Mouse (Mus musculus): ENCODE measurements around the gene Tmem56. TPM values are rescaled to one million over a fixed set of nuclear protein-coding genes. Genes with fewer than 3 reads are reported as not detected.

Tmem56 gene
- polyA plus RNA-seq, 1 experiment from 2014 or later: 1.3 TPM

GRCm38 (mm10) chr3:121255501-121255900 is 27.4 kb downstream of the Tmem56 start:
- Histone ChIP-seq H3K9me3 (ENCODE audit: control insufficient read depth, low read length) (no peaks in the 10 kb centered on the region), H3K27me3 (replicated peaks; ENCODE audit: control insufficient read depth, insufficient read depth, low read length) (0 out of 2 replicates have a peak, but pooled peaks cover 3% of the 10 kb centered on the region), H3K9ac (ENCODE audit: low read depth, low read length) (no peak overlapping the region), H3K27ac (ENCODE audit: low read length) (no peak overlapping the region), H3K4me3 (ENCODE audit: low read length) (no peak overlapping the region), H3K4me2 (ENCODE audit: low read depth, low read length) (no peak overlapping the region), H3K36me3 (ENCODE audit: control insufficient read depth, insufficient read depth, low read length) (no peaks in the 10 kb centered on the region), H3K4me1 (ENCODE audit: control insufficient read depth, insufficient read depth, low read length) (peaks cover 2% of the 10 kb centered on the region)
- no peak for ATAC-seq
- 85% methylated on average over 7 of the region's 7 CpGs for WGBS

- Histone ChIP-seq H3K4me3 (ENCODE audit: low read length) (no peak overlapping the region), H3K9me3 (ENCODE audit: control insufficient read depth, low read length) (no peaks in the 10 kb centered on the region), H3K36me3 (ENCODE audit: control insufficient read depth, insufficient read depth, low read length) (no peaks in the 10 kb centered on the region), H3K4me2 (ENCODE audit: low read depth, low read length) (no peak overlapping the region), H3K27ac (ENCODE audit: low read length) (no peak overlapping the region; the same call in 1 of the 2 replicates), H3K27me3 (replicated peaks; ENCODE audit: control insufficient read depth, insufficient read depth, low read length) (no peaks in the 10 kb centered on the region), H3K9ac (ENCODE audit: low read depth, low read length) (no peak overlapping the region), H3K4me1 (ENCODE audit: control insufficient read depth, insufficient read depth, low read length) (peaks cover 6% of the 10 kb centered on the region; the same call in 1 of the 2 replicates)
- ATAC-seq: no peak
- WGBS: 59% methylated on average over 19 of the region's 19 CpGs
Observed at GRCm38 (mm10) chr3:121250576-121251433, 32.1 kb downstream of the Tmem56 start.

DNA sequence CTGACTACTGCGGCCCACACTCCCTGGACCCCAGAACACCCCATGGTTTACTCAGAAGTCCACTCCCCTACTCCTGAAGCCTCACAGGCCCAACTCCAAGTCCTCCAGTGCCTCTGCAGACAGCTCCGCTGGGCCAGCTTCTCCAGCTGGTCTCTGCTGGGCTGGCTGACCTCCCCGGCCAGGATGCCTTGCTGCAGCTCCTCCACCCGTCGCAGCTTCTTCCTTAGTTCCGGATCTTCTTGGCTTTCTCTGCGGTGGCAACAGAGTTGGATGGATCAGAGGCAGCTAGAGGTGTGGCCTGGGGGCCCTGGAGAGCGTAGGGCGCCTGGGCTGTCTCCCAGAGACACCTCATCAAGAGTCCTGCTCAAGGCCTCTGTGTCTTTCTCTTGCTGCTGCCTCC is 32.9 kb downstream of the Tmem56 start:
- 78% methylated on average over 9 of the region's 9 CpGs for WGBS
- Histone ChIP-seq H3K36me3 (ENCODE audit: control insufficient read depth, insufficient read depth, low read length) (no peaks in the 10 kb centered on the region), H3K27ac (ENCODE audit: low read length) (peak overlapping the region; percentile 28; the same call in 1 of the 2 replicates), H3K9me3 (ENCODE audit: control insufficient read depth, low read length) (no peaks in the 10 kb centered on the region), H3K4me1 (ENCODE audit: control insufficient read depth, insufficient read depth, low read length) (peaks cover 6% of the 10 kb centered on the region; the same call in 1 of the 2 replicates), H3K4me2 (ENCODE audit: low read depth, low read length) (no peak overlapping the region), H3K9ac (ENCODE audit: low read depth, low read length) (no peak overlapping the region), H3K4me3 (ENCODE audit: low read length) (no peak overlapping the region), H3K27me3 (replicated peaks; ENCODE audit: control insufficient read depth, insufficient read depth, low read length) (no peaks in the 10 kb centered on the region)
- ATAC-seq: 0 out of 2 replicates have a peak, but pooled peaks have one; percentile 18

- 85% methylated on average over 4 of the region's 4 CpGs for WGBS
- H3K27ac ChIP-seq (ENCODE audit: low read length): no peak overlapping the region
- no peak overlapping the region for H3K4me2 ChIP-seq (ENCODE audit: low read depth, low read length)
- no peak overlapping the region for H3K4me3 ChIP-seq (ENCODE audit: low read length)
- no peaks in the 10 kb centered on the region for H3K9me3 ChIP-seq (ENCODE audit: control insufficient read depth, low read length)
- no peaks in the 10 kb centered on the region for H3K36me3 ChIP-seq (ENCODE audit: control insufficient read depth, insufficient read depth, low read length)
- no peaks in the 10 kb centered on the region for H3K27me3 ChIP-seq (replicated peaks; ENCODE audit: control insufficient read depth, insufficient read depth, low read length)
- H3K4me1 ChIP-seq (ENCODE audit: control insufficient read depth, insufficient read depth, low read length): no peaks in the 10 kb centered on the region
- H3K9ac ChIP-seq (ENCODE audit: low read depth, low read length): no peak overlapping the region
- no peak for ATAC-seq
Observed at GRCm38 (mm10) chr3:121242941-121243340, 40.0 kb downstream of the Tmem56 start.

DNA sequence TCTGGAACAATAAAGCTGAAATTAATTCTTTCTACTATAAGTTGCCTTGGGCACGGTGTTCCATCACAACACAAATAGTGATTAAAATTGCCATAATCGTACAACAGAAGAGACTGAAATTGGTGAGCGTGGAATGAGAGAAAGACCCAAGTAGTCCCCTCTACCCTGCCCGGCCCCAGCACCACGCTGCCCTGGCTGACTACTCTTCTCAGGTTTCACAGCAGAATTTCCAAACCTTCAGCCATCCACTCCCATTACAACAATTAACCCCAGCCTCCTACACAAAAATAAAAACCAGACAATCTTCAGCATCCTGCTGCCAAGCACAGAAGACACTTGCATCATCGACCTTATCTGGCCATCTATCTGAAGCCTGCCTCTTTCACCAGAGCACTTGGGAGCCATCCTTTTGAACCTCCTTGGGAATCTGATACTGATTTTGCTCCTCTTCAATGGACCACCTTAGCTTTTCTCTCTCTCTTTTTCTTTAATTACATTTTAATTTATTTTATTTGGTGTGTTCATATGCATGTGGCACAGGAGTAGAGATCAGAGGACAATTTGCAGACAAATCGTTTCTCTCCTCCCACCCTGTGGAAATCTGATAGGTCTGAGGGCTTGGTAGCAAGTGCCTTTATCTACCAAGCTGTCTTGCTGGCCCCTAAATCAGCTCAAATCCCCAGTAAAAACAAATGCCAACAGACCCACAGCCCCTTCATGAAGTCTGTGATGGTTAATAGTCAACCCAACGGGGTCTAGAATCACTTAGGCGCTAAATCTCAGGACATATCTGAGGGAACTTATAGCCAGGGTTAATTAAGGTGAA is 40.6 kb downstream of the Tmem56 start:
- 57% methylated on average over 9 of the region's 9 CpGs for WGBS
- no peak for ATAC-seq
- H3K4me2 ChIP-seq (ENCODE audit: low read depth, low read length): no peak overlapping the region

DNA sequence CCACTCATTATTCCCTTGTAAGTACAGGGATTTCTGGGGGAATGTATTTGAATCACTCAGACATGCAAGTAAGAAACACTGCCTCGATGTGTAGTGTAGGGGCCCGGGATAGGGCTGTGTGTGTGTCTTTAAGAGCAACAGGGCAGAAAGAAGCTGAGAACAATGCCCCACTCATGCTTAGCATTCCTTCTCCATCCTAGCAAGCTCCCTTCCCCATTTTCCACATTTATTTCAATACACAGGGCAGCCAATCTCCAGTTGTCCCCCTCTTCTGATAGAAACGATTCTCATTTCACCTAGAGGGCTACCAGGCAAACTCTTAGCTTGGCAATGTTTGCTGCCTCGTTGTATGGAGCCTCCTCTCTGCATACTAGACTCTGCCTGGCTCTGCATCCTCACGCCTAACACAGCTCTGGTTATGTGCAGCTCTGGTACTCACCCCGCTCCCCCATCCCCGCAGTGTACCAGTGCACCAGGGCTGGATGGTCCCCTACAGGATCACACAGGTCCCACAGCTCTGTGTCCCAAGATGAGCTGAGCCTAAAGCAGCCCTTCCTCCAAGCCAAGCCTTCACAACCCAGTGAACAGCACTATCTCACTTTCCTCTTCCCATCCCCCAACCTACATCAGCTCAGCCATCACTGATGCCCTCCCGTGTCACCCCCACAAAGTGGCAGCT is 42.4 kb downstream of the Tmem56 start:
- Histone ChIP-seq H3K4me2 (ENCODE audit: low read depth, low read length) (no peak overlapping the region), H3K36me3 (ENCODE audit: control insufficient read depth, insufficient read depth, low read length) (no peaks in the 10 kb centered on the region), H3K4me1 (ENCODE audit: control insufficient read depth, insufficient read depth, low read length) (no peaks in the 10 kb centered on the region), H3K9me3 (ENCODE audit: control insufficient read depth, low read length) (no peaks in the 10 kb centered on the region), H3K27me3 (replicated peaks; ENCODE audit: control insufficient read depth, insufficient read depth, low read length) (no peaks in the 10 kb centered on the region), H3K9ac (ENCODE audit: low read depth, low read length) (no peak overlapping the region), H3K27ac (ENCODE audit: low read length) (no peak overlapping the region), H3K4me3 (ENCODE audit: low read length) (no peak overlapping the region)
- 56% methylated on average over 8 of the region's 8 CpGs for WGBS
- ATAC-seq: no peak

More for the DNA sequence above, 40.6 kb downstream of the Tmem56 start:
- Histone ChIP-seq H3K4me3 (ENCODE audit: low read length) (no peak overlapping the region), H3K9me3 (ENCODE audit: control insufficient read depth, low read length) (no peaks in the 10 kb centered on the region), H3K9ac (ENCODE audit: low read depth, low read length) (no peak overlapping the region), H3K27me3 (replicated peaks; ENCODE audit: control insufficient read depth, insufficient read depth, low read length) (no peaks in the 10 kb centered on the region), H3K4me1 (ENCODE audit: control insufficient read depth, insufficient read depth, low read length) (no peaks in the 10 kb centered on the region), H3K27ac (ENCODE audit: low read length) (no peak overlapping the region), H3K36me3 (ENCODE audit: control insufficient read depth, insufficient read depth, low read length) (no peaks in the 10 kb centered on the region)

GRCm38 (mm10) chr3:121239096-121239495 is 43.8 kb downstream of the Tmem56 start:
- no peaks in the 10 kb centered on the region for H3K36me3 ChIP-seq (ENCODE audit: control insufficient read depth, insufficient read depth, low read length)
- no peak overlapping the region for H3K9ac ChIP-seq (ENCODE audit: low read depth, low read length)
- no peaks in the 10 kb centered on the region for H3K27me3 ChIP-seq (replicated peaks; ENCODE audit: control insufficient read depth, insufficient read depth, low read length)
- no peak overlapping the region for H3K27ac ChIP-seq (ENCODE audit: low read length)
- WGBS: 78% methylated on average over 8 of the region's 8 CpGs
- H3K4me3 ChIP-seq (ENCODE audit: low read length): no peak overlapping the region
- H3K4me2 ChIP-seq (ENCODE audit: low read depth, low read length): no peak overlapping the region
- no peaks in the 10 kb centered on the region for H3K4me1 ChIP-seq (ENCODE audit: control insufficient read depth, insufficient read depth, low read length)
- no peak for ATAC-seq
- no peaks in the 10 kb centered on the region for H3K9me3 ChIP-seq (ENCODE audit: control insufficient read depth, low read length)

GRCm38 (mm10) chr3:121224763-121225162 is 58.1 kb downstream of the Tmem56 start:
- H3K27ac ChIP-seq (ENCODE audit: low read length): no peak overlapping the region
- H3K27me3 ChIP-seq (replicated peaks; ENCODE audit: control insufficient read depth, insufficient read depth, low read length): no peaks in the 10 kb centered on the region
- no peak overlapping the region for H3K9ac ChIP-seq (ENCODE audit: low read depth, low read length)
- 90% methylated on average over 8 of the region's 8 CpGs for WGBS
- H3K4me3 ChIP-seq (ENCODE audit: low read length): no peak overlapping the region
- H3K4me1 ChIP-seq (ENCODE audit: control insufficient read depth, insufficient read depth, low read length): no peaks in the 10 kb centered on the region
- H3K36me3 ChIP-seq (ENCODE audit: control insufficient read depth, insufficient read depth, low read length): no peaks in the 10 kb centered on the region
- ATAC-seq: no peak
- no peaks in the 10 kb centered on the region for H3K9me3 ChIP-seq (ENCODE audit: control insufficient read depth, low read length)
- no peak overlapping the region for H3K4me2 ChIP-seq (ENCODE audit: low read depth, low read length)

- H3K4me2 ChIP-seq (ENCODE audit: low read depth, low read length): no peak overlapping the region
- no peak overlapping the region for H3K9ac ChIP-seq (ENCODE audit: low read depth, low read length)
- H3K27ac ChIP-seq (ENCODE audit: low read length): no peak overlapping the region
- 88% methylated on average over 6 of the region's 6 CpGs for WGBS
- ATAC-seq: no peak
- no peak overlapping the region for H3K4me3 ChIP-seq (ENCODE audit: low read length)
- no peaks in the 10 kb centered on the region for H3K36me3 ChIP-seq (ENCODE audit: control insufficient read depth, insufficient read depth, low read length)
- H3K4me1 ChIP-seq (ENCODE audit: control insufficient read depth, insufficient read depth, low read length): no peaks in the 10 kb centered on the region
- H3K9me3 ChIP-seq (ENCODE audit: control insufficient read depth, low read length): no peaks in the 10 kb centered on the region
- no peaks in the 10 kb centered on the region for H3K27me3 ChIP-seq (replicated peaks; ENCODE audit: control insufficient read depth, insufficient read depth, low read length)
Observed at GRCm38 (mm10) chr3:121224185-121224584, 58.7 kb downstream of the Tmem56 start.
